Mouse (Mus musculus) spleen, adult 2 months (tissue): ENCODE results near the gene Hectd4.

Experiments
- CTCF ChIP-seq: fragments of 200-500 bp; IDR thresholded peaks from 2 replicates; pipeline ENCODE4 v1.5.1; 2011; ENCODE audit warnings: mild to moderate bottlenecking, inconsistent platforms; ENCODE audit not compliant: insufficient read depth, insufficient read length, insufficient replicate concordance; ENCODE audit errors: extremely low read depth
- POLR2A ChIP-seq: fragments of 200-500 bp; IDR thresholded peaks from 2 replicates; pipeline ENCODE4 v1.6.1; 2011; ENCODE audit warnings: low read depth, low read length, inconsistent platforms

- TF ChIP-seq POLR2A (no peak), CTCF (no peak)
Observed at GRCm38 (mm10) chr5:121183269-121183668, 36.8 kb upstream of the Hectd4 start.
